Mouse (Mus musculus) liver, adult 2 months (tissue): ENCODE data around the gene Dnajc16.

ENCODE experiments used
- CTCF ChIP-seq: fragments of 200-500 bp; IDR thresholded peaks from 2 replicates; pipeline ENCODE4 v1.5.1; 2011; ENCODE audit warnings: low read depth, low read length, control low read depth
- POLR2A ChIP-seq: fragments of 200-500 bp; IDR thresholded peaks from 2 replicates; pipeline ENCODE4 v1.6.1; 2011; ENCODE audit warnings: low read length, control low read depth; ENCODE audit not compliant: insufficient read depth; ENCODE audit errors: extremely low read depth

DNA sequence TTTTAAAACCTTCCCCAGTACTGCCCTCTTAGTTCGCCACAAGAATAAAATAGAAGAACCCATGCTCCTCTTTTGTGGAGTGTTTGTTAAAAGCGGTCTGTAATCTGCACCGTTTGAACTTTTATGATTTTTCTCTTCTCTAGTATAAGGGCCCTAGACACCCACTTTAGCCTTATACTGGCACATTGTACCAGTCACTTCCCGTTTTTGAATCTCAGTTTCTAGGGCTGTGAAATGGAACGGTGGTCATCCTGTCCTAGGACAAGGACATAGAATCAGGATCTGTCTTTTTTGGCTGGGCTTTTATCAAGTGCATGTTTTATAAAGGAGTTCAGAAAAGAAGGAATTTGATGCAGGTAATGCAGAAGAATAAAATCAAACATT lies 3.4 kb upstream of the Dnajc16 start:
- no peak for TF ChIP-seq CTCF
- TF ChIP-seq POLR2A = no peak
